Mouse (Mus musculus) stomach, postnatal 0 days (tissue): ENCODE measurements around the gene B630019K06Rik. TPM values are rescaled to one million over a fixed set of nuclear protein-coding genes. Genes with fewer than 3 reads are reported as not detected.

Source experiments
- ATAC-seq: fragments of 200-750 bp; cut with Nextera tagmentation; 2 replicates; pipeline ENCODE4 v1.8.0; 2017; ENCODE audit not compliant: low FRiP score, low TSS enrichment
- DNase-seq: peaks from one replicate; pipeline ENCODE4 v3.0.0-alpha.2; 2016; ENCODE audit warnings: low spot score
- H3K27ac ChIP-seq: fragments of 300-500 bp; sonication (generic); replicated peaks from 2 replicates; pipeline ENCODE4 v1.5.1; 2014; ENCODE audit warnings: mild to moderate bottlenecking, control low read depth
- H3K27me3 ChIP-seq: fragments of 300-500 bp; sonication (generic); 2 replicates; pipeline ENCODE4 v1.6.1; 2014; ENCODE audit warnings: low read length; ENCODE audit not compliant: control insufficient read depth, insufficient read depth
- H3K36me3 ChIP-seq: fragments of 300-500 bp; sonication (generic); 2 replicates; pipeline ENCODE4 v1.6.1; 2014; ENCODE audit warnings: low read length, mixed read lengths; ENCODE audit not compliant: control insufficient read depth, insufficient read depth
- H3K4me1 ChIP-seq: fragments of 300-500 bp; sonication (generic); replicated peaks from 2 replicates; pipeline ENCODE4 v1.6.1; 2014; ENCODE audit warnings: antibody characterized with exemption; ENCODE audit not compliant: control insufficient read depth, insufficient read depth
- H3K4me2 ChIP-seq: fragments of 300-500 bp; sonication (generic); replicated peaks from 2 replicates; pipeline ENCODE4 v1.6.1; 2014; ENCODE audit warnings: low read depth, mild to moderate bottlenecking, control low read depth, moderate library complexity
- H3K4me3 ChIP-seq: fragments of 300-500 bp; sonication (generic); 2 replicates; pipeline ENCODE4 v1.5.1; 2014; ENCODE audit warnings: low read depth, low read length, control low read depth
- H3K9ac ChIP-seq: fragments of 300-500 bp; sonication (generic); 2 replicates; pipeline ENCODE4 v1.6.1; 2014; ENCODE audit warnings: mild to moderate bottlenecking, low read length, control low read depth, mixed read lengths
- H3K9me3 ChIP-seq: fragments of 300-500 bp; sonication (generic); 2 replicates; pipeline ENCODE4 v1.6.1; 2016; ENCODE audit warnings: low read length; ENCODE audit not compliant: control insufficient read depth
- CTCF ChIP-seq: IDR thresholded peaks from 2 replicates; pipeline ENCODE4 v1.5.1; 2016; ENCODE audit warnings: antibody characterized with exemption, low read depth, mild to moderate bottlenecking, moderate library complexity
- EP300 ChIP-seq: optimal IDR thresholded peaks from 2 replicates; pipeline ENCODE3; 2016; ENCODE audit warnings: antibody characterized with exemption
- WGBS: fragments of 180-500 bp; shearing (Covaris S2); extraction: QIAGEN DNeasy Blood & Tissue Kit; methylation state at CpG from one replicate; pipeline ENCODE4 v1.1.7; 2014; 5-methylcytosine and 5-hydroxymethylcytosine counted together
- polyA plus RNA-seq: library from polyadenylated mRNA; unstranded; fragments of >200 nt; fragmentation: Nextera tagmentation; extraction: Ambion mirVana; gene quantifications from 2 replicates; pipeline ENCODE4 v1.2.1, GENCODE M21; 2015

The B630019K06Rik gene
- polyA plus RNA-seq, 1 experiment from 2014 or later: 2.2 TPM

- Histone ChIP-seq H3K9me3 (no peaks in the 10 kb centered on the region), H3K4me1 (no peaks in the 10 kb centered on the region), H3K4me3 (peak overlapping the region; percentile 55), H3K9ac (peak overlapping the region; percentile 73), H3K27me3 (no peaks in the 10 kb centered on the region), H3K4me2 (peak overlapping the region; percentile 72), H3K27ac (no peak overlapping the region), H3K36me3 (no peaks in the 10 kb centered on the region)
- TF ChIP-seq EP300: no peak
- no peak for TF ChIP-seq CTCF
- no peak for ATAC-seq
- no peak for DNase-seq
- WGBS: 24% methylated on average over 3 of the region's 9 CpGs
Observed at GRCm38 (mm10) chrX:8891975-8892342, 223 bp upstream of the B630019K06Rik start.

DNA sequence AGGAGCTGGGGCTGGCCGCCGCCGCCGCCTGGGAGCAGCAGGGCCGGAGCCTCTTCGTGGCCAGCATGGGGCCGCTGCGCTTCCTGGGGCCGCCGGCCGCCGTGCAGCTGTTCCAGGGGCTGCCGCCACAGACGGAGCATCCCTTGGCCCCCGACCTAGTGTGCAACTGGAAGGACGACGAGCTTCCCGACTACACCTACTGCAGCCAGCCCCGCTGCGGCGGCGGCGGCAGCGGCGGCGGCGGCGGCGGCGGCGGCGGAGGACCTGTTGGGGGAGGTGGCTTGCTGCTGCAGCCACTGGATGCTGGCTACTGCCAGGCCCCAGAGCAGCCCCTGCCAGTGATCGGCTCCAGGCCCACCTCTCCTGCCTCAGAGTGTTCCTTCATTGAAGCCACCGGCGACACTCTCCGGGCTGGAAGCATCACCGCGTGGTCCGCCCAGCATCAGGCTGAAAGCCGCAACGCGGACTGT, 1.0 kb downstream of the B630019K06Rik start:
- DNase-seq: no peak
- TF ChIP-seq CTCF: no peak
- TF ChIP-seq EP300: no peak
- peak overlapping the region; percentile 72 for H3K4me2 ChIP-seq
- peak overlapping the region; percentile 83 for H3K27ac ChIP-seq
- H3K27me3 ChIP-seq: no peaks in the 10 kb centered on the region
- H3K4me3 ChIP-seq: peak overlapping the region; percentile 55
- WGBS: 18% methylated on average over 13 of the region's 42 CpGs
- peak; percentile 68 for ATAC-seq
- H3K4me1 ChIP-seq: no peaks in the 10 kb centered on the region
- H3K9ac ChIP-seq: peak overlapping the region; percentile 73
- no peaks in the 10 kb centered on the region for H3K36me3 ChIP-seq
- H3K9me3 ChIP-seq: no peaks in the 10 kb centered on the region

GRCm38 (mm10) chrX:8900823-8901222, 8.6 kb downstream of the B630019K06Rik start:
- Histone ChIP-seq H3K4me2 (no peak overlapping the region), H3K4me1 (no peaks in the 10 kb centered on the region), H3K27ac (no peak overlapping the region), H3K4me3 (no peak overlapping the region), H3K9ac (no peak overlapping the region), H3K27me3 (no peaks in the 10 kb centered on the region), H3K9me3 (no peaks in the 10 kb centered on the region), H3K36me3 (no peaks in the 10 kb centered on the region)
- no peak for DNase-seq
- no peak for ATAC-seq
- TF ChIP-seq CTCF (no peak), EP300 (no peak)
- WGBS: 83% methylated on average over 4 of the region's 4 CpGs

DNA sequence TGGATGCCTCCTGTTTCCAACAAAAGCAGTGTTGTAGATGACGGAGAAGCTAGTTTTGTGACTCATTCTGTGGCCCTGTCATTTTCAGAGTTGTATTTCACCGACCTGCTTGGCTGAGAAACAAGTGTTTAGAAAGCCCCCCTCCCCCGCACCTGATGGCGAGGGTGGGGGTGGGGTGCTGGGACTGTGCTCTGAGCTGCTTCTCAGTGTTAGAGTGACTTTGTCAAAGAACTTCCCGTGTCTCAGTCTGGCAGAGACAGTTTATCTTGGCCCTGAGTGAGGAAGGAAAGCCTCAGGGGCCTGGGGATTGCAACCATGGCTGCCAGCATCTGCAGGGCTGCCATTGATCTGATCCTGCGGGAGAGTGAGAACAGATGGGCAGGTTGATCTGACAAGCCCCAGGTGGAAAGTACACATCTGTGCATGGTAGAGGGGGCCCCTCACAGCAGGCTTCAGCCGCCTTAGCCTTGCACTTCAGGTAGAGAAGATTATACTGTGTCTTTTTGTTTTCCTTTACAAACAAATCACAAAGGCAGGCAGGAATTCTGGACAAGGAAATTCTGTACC, 9.8 kb downstream of the B630019K06Rik start:
- TF ChIP-seq CTCF: no peak
- TF ChIP-seq EP300: no peak
- H3K4me3 ChIP-seq: no peak overlapping the region

GRCm38 (mm10) chrX:8921080-8921479, 28.9 kb downstream of the B630019K06Rik start:
- ATAC-seq (no peak), DNase-seq (no peak)
- Histone ChIP-seq H3K4me3 (no peak overlapping the region), H3K9me3 (no peaks in the 10 kb centered on the region), H3K4me1 (no peaks in the 10 kb centered on the region), H3K36me3 (no peaks in the 10 kb centered on the region), H3K9ac (no peak overlapping the region), H3K27me3 (no peaks in the 10 kb centered on the region), H3K27ac (no peak overlapping the region), H3K4me2 (no peak overlapping the region)
- TF ChIP-seq EP300 (no peak), CTCF (no peak)
- WGBS: 70% methylated on average over 4 of the region's 4 CpGs

More for the DNA sequence above, 9.8 kb downstream of the B630019K06Rik start:
- Histone ChIP-seq H3K27ac (no peak overlapping the region), H3K4me2 (no peak overlapping the region), H3K36me3 (no peaks in the 10 kb centered on the region), H3K27me3 (no peaks in the 10 kb centered on the region), H3K4me1 (no peaks in the 10 kb centered on the region), H3K9me3 (no peaks in the 10 kb centered on the region), H3K9ac (no peak overlapping the region)
- DNase-seq (no peak), ATAC-seq (no peak)
- WGBS: 23% methylated on average over 7 of the region's 7 CpGs

GRCm38 (mm10) chrX:8921813-8922607, 29.8 kb downstream of the B630019K06Rik start:
- no peak overlapping the region for H3K27ac ChIP-seq
- TF ChIP-seq CTCF (peak; percentile 65), EP300 (no peak)
- H3K36me3 ChIP-seq: no peaks in the 10 kb centered on the region
- WGBS: 48% methylated on average over 9 of the region's 9 CpGs
- H3K9me3 ChIP-seq: no peaks in the 10 kb centered on the region
- H3K4me1 ChIP-seq: no peaks in the 10 kb centered on the region
- no peak overlapping the region for H3K4me2 ChIP-seq
- H3K4me3 ChIP-seq: no peak overlapping the region
- ATAC-seq: no peak
- H3K27me3 ChIP-seq: no peaks in the 10 kb centered on the region
- DNase-seq: peak; percentile 17
- no peak overlapping the region for H3K9ac ChIP-seq
